Mouse (Mus musculus) skeletal muscle tissue, adult 2 months (tissue): ENCODE data around the gene Rap2c.

ENCODE experiments used
- DNase-seq: peaks from one replicate; pipeline ENCODE4 v3.0.0-alpha.2; 2012; ENCODE audit warnings: low read depth, low spot score

Rap2c gene

DNA sequence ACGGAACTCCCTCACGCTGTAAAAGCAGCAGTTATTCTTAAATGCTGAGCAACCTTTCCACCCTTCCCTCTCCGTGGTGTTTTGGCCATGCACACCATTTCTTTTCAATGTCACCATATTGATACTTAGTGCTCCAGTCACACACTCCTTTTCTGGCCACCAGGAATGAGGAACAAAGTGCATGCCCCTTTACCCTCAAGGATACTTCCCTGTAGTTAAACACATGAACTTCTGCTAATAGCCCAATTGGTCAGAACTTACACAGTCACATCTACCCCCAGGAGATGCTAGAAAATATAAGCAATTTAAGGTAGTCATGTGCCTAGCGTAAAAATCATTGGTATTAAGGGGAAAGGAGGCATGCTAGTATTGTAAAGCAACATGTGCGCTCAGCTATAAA, 47.9 kb downstream of the Rap2c start:
- DNase-seq, result no peak

DNA sequence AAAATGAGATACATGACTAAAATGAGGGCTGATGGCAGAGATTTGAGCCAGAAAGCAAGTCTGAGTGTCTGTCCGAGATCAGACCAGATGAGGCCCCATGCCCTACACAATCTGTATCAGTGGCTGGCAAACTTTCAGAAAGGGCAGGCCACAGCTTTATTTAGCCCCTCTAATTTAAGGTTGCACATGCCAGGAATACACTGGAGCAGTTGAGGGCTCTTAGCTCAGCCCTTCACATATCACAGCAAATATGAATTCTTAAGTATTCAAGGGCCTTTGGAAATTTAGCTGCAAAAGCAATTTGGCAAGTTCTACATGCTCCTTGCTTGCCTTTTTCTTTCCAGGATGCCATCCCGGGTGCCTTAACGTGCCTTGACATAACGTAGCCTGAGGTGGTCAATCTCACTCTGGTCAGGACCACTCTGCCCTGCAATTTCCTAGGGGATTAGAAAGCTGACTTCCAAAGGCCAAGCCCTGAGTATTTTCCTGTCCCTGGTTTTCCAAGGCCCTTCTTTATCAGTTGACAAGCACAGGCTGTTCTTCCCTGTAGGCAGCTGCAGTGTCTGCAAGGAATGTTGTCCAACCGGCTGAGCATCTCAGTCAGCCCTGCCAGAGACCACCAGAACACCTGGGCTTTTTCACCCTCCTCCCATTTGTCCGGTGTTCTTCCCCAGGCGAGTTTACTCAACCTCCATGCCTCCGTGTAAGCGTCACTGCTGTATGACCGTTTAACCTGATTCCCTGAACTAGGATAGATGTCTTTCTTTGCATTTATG, 49.5 kb downstream of the Rap2c start:
- DNase-seq, result no peak

DNA sequence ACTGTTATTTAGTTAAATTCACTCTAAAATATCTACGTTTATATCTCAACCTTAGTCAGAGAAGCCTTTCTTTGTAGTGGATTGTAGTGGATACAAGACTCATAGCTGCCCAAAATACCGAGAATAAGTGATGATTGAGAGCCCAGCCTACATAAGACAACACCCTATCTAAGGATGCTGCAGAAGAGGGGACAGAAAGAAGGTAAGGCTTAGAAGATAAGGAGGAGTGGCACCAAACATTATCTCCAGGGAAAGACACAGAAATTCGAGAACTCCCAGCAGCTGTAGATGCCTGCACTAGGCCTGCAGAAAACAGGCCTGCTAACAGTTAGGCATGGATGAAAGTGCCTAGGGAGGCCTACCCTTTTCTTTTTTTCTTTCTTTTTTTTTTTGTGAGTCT, 52.7 kb downstream of the Rap2c start:
- no peak for DNase-seq

DNA sequence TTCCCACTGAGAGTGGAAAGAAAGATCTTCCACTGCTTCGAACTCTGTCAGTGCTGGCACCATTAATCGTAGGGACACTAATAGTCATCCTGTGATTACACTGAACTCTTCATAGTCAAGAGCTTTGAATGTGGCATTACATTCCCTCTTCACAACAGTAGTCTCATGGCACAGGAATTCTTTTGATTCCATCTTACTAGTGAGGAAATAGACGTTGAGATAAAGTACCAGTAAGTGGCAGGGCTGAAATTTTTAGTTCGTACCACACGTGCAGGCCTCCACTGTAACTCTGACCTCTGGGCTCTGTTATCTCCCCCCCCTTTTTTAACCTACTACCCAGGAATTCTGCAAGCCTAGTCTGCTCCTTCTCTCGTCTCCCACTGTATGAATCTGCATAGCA, 54.9 kb downstream of the Rap2c start:
- DNase-seq, result no peak
